Mouse (Mus musculus) lung, embryonic 15.5 days (tissue): ENCODE data around the gene Gm21885. TPM values are rescaled to one million over a fixed set of nuclear protein-coding genes. Genes with fewer than 3 reads are reported as not detected.
A peak's percentile ranks its signal among the peaks of the same experiment; 100 is the strongest.

Experiments used
- ATAC-seq: fragments of 200-750 bp; cut with Nextera tagmentation; 2 replicates; pipeline ENCODE4 v1.8.0; 2017; ENCODE audit warnings: moderate number of reproducible peaks, borderline replicate concordance; ENCODE audit not compliant: low FRiP score, low TSS enrichment; ENCODE audit errors: extremely low read depth
- H3K27ac ChIP-seq: fragments of 300-500 bp; sonication (generic); 2 replicates; pipeline ENCODE4 v1.5.1; 2015; ENCODE audit warnings: moderate library complexity, mild to moderate bottlenecking, inconsistent platforms
- H3K27me3 ChIP-seq: fragments of 300-500 bp; sonication (generic); 2 replicates; pipeline ENCODE4 v1.6.1; 2015; ENCODE audit warnings: inconsistent platforms
- H3K36me3 ChIP-seq: fragments of 300-500 bp; sonication (generic); 2 replicates; pipeline ENCODE4 v1.6.1; 2015; ENCODE audit warnings: inconsistent platforms
- H3K4me1 ChIP-seq: fragments of 300-500 bp; sonication (generic); 2 replicates; pipeline ENCODE4 v1.6.1; 2015; ENCODE audit warnings: inconsistent platforms
- H3K4me2 ChIP-seq: fragments of 300-500 bp; sonication (generic); 2 replicates; pipeline ENCODE4 v1.6.1; 2015; ENCODE audit warnings: inconsistent platforms, mild to moderate bottlenecking, moderate library complexity
- H3K4me3 ChIP-seq: fragments of 300-500 bp; sonication (generic); 2 replicates; pipeline ENCODE4 v1.5.1; 2015; ENCODE audit warnings: mild to moderate bottlenecking, inconsistent platforms
- H3K9ac ChIP-seq: fragments of 300-500 bp; sonication (generic); 2 replicates; pipeline ENCODE4 v1.6.1; 2015; ENCODE audit warnings: inconsistent platforms
- H3K9me3 ChIP-seq: fragments of 300-500 bp; sonication (generic); 2 replicates; pipeline ENCODE4 v1.6.1; 2016; ENCODE audit warnings: inconsistent platforms
- WGBS: fragments of 180-500 bp; shearing (Covaris S2); methylation state at CpG from one replicate; pipeline ENCODE4 v1.1.7; 2015; 5-methylcytosine and 5-hydroxymethylcytosine counted together
- polyA plus RNA-seq: library from polyadenylated mRNA; unstranded; fragments of >200 nt; fragmentation: Nextera tagmentation; extraction: Ambion mirVana; gene quantifications from 2 replicates; pipeline ENCODE4 v1.2.1, GENCODE M21; 2015

Gene Gm21885
- polyA plus RNA-seq, 1 experiment from 2014 or later: not detected

- no peak overlapping the region for H3K4me3 ChIP-seq
- no peaks in the 10 kb centered on the region for H3K27me3 ChIP-seq
- WGBS: 74% methylated on average over 9 of the region's 9 CpGs
- H3K9me3 ChIP-seq: no peaks in the 10 kb centered on the region
- H3K36me3 ChIP-seq: peaks cover 83% of the 10 kb centered on the region
- H3K27ac ChIP-seq: no peak overlapping the region
- no peaks in the 10 kb centered on the region for H3K4me1 ChIP-seq
- no peak overlapping the region for H3K4me2 ChIP-seq
- H3K9ac ChIP-seq: no peak overlapping the region
- ATAC-seq: no peak
Measured at GRCm38 (mm10) chr11:94294996-94295845, 13.5 kb downstream of the Gm21885 start.

- Histone ChIP-seq H3K4me3 (no peak overlapping the region), H3K4me2 (no peak overlapping the region), H3K36me3 (0 out of 2 replicates have a peak, but pooled peaks cover 3% of the 10 kb centered on the region), H3K9me3 (no peaks in the 10 kb centered on the region), H3K9ac (no peak overlapping the region), H3K27me3 (no peaks in the 10 kb centered on the region), H3K4me1 (peaks cover 39% of the 10 kb centered on the region), H3K27ac (no peak overlapping the region)
- ATAC-seq: no peak
- 78% methylated on average over 1 of the region's 1 CpGs for WGBS
Measured at GRCm38 (mm10) chr11:94312733-94313132, 31.1 kb downstream of the Gm21885 start.

DNA sequence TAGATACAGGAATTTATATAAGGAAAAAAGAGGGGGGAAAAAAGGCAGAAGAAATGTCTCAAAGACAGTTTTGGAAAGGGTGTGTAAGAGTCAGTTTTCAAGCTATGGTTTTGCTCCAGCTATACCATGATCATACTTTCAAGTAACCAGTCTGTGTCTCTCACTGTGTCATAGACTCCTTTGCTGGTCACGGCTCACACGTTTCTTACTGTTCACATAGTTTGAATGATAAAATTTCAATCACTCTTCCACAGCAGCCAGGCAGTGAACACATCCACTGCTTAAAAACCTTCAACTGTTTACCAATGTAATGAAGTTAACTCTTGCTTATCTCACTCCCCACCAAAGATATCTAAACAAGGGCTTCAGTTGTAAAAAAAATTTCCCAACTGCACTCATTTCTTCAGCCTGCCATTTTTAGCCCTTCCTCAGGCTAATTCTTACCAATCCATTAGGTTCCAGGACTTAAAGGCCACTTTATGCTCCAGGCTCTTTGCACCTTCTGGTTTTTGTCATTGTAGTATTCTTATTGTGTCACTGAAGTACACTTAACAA, 32.5 kb downstream of the Gm21885 start:
- Histone ChIP-seq H3K27ac (no peak overlapping the region), H3K9ac (no peak overlapping the region)
- WGBS: 49% methylated on average over 2 of the region's 2 CpGs

GRCm38 (mm10) chr11:94315308-94315707, 33.6 kb downstream of the Gm21885 start:
- 30% methylated on average over 1 of the region's 1 CpGs for WGBS
- H3K4me1 ChIP-seq: peaks cover 54% of the 10 kb centered on the region
- no peak overlapping the region for H3K9ac ChIP-seq

More for the DNA sequence above, 32.5 kb downstream of the Gm21885 start:
- ATAC-seq: no peak
- Histone ChIP-seq H3K4me1 (peaks cover 49% of the 10 kb centered on the region), H3K36me3 (peaks cover 6% of the 10 kb centered on the region), H3K4me2 (no peak overlapping the region), H3K9me3 (no peaks in the 10 kb centered on the region), H3K4me3 (no peak overlapping the region), H3K27me3 (no peaks in the 10 kb centered on the region)

DNA sequence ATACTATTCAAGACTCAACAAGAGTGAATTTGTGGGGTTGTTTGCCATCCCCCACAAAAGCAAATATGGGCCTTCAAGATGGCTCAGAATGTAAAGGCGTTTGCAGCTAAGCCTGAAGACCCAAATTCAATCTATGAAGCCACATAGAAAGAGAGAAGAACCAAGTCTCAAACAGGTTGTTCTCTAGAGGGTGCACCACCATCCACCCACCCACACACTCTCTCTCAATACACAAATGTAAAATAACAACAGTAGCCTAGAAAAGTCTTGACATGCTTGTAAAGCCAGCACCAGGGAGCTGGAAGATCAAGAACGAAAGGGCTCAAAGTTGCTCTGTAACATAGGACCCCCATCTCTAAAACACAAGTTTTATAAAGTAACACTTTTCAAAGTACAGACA, 34.9 kb downstream of the Gm21885 start:
- no peak overlapping the region for H3K4me3 ChIP-seq
- no peaks in the 10 kb centered on the region for H3K27me3 ChIP-seq
- H3K27ac ChIP-seq: no peak overlapping the region
- WGBS: 58% methylated on average over 2 of the region's 2 CpGs
- ATAC-seq: no peak
- H3K9ac ChIP-seq: no peak overlapping the region
- H3K4me2 ChIP-seq: no peak overlapping the region
- H3K4me1 ChIP-seq: peaks cover 58% of the 10 kb centered on the region
- peaks cover 10% of the 10 kb centered on the region for H3K36me3 ChIP-seq
- H3K9me3 ChIP-seq: no peaks in the 10 kb centered on the region

More at GRCm38 (mm10) chr11:94315308-94315707, 33.6 kb downstream of the Gm21885 start:
- no peak overlapping the region for H3K4me2 ChIP-seq
- no peak overlapping the region for H3K4me3 ChIP-seq
- H3K27ac ChIP-seq: no peak overlapping the region
- ATAC-seq: no peak
- H3K27me3 ChIP-seq: no peaks in the 10 kb centered on the region
- no peaks in the 10 kb centered on the region for H3K9me3 ChIP-seq
- H3K36me3 ChIP-seq: peaks cover 10% of the 10 kb centered on the region

DNA sequence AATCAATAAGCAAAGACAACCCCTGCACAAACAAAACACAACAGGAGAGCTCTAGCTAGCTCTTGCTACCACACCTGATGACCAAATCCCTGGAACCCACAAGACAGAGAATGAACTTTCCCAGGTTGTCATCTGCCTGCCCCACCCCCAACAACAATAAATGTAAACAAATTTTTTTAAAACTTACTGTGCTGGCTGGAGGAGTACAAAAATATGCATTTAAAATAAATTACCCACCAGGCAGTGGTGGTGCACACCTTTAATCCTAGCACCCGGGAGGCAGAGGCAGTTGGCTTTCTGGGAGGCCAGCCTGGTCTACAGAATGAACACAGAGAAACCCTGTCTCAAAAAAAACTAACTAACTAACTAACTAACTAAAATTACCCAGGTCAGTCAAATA, 35.3 kb downstream of the Gm21885 start:
- no peaks in the 10 kb centered on the region for H3K27me3 ChIP-seq
- H3K4me2 ChIP-seq: no peak overlapping the region
- peaks cover 10% of the 10 kb centered on the region for H3K36me3 ChIP-seq
- 60% methylated on average over 1 of the region's 1 CpGs for WGBS
- no peak overlapping the region for H3K4me3 ChIP-seq
- H3K27ac ChIP-seq: no peak overlapping the region
- ATAC-seq: no peak
- peaks cover 58% of the 10 kb centered on the region for H3K4me1 ChIP-seq
- no peaks in the 10 kb centered on the region for H3K9me3 ChIP-seq
- no peak overlapping the region for H3K9ac ChIP-seq

- Histone ChIP-seq H3K4me2 (no peak overlapping the region), H3K9ac (no peak overlapping the region)
- no peak for ATAC-seq
Measured at GRCm38 (mm10) chr11:94317515-94317914, 35.8 kb downstream of the Gm21885 start.

DNA sequence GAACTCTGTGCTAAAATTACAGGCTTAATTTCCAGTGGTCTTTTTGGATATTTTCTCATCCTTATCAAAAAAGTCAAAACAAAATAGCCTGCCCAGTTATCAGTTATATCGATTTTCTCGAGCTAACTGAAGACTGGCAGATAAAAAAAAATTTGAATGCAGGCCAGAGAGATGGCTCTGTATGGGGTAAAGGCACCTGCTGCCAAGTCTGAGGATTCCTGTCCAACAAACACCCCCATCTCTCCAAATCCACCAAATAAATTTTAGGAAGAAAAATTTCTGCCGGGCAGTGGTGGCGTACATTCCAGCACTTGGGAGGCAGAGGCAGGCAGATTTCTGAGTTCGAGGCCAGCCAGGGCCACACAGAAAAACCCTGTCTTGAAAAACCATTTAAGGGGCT, 36.4 kb downstream of the Gm21885 start:
- Histone ChIP-seq H3K4me3 (no peak overlapping the region), H3K27ac (no peak overlapping the region), H3K27me3 (no peaks in the 10 kb centered on the region), H3K9me3 (no peaks in the 10 kb centered on the region), H3K4me2 (no peak overlapping the region), H3K36me3 (peaks cover 10% of the 10 kb centered on the region), H3K9ac (no peak overlapping the region), H3K4me1 (peaks cover 66% of the 10 kb centered on the region)
- WGBS: 74% methylated on average over 5 of the region's 5 CpGs
- ATAC-seq: no peak

More at GRCm38 (mm10) chr11:94317515-94317914, 35.8 kb downstream of the Gm21885 start:
- Histone ChIP-seq H3K27me3 (no peaks in the 10 kb centered on the region), H3K27ac (no peak overlapping the region), H3K36me3 (peaks cover 10% of the 10 kb centered on the region), H3K4me3 (no peak overlapping the region), H3K9me3 (no peaks in the 10 kb centered on the region), H3K4me1 (peaks cover 61% of the 10 kb centered on the region)
- WGBS: 52% methylated on average over 4 of the region's 4 CpGs

DNA sequence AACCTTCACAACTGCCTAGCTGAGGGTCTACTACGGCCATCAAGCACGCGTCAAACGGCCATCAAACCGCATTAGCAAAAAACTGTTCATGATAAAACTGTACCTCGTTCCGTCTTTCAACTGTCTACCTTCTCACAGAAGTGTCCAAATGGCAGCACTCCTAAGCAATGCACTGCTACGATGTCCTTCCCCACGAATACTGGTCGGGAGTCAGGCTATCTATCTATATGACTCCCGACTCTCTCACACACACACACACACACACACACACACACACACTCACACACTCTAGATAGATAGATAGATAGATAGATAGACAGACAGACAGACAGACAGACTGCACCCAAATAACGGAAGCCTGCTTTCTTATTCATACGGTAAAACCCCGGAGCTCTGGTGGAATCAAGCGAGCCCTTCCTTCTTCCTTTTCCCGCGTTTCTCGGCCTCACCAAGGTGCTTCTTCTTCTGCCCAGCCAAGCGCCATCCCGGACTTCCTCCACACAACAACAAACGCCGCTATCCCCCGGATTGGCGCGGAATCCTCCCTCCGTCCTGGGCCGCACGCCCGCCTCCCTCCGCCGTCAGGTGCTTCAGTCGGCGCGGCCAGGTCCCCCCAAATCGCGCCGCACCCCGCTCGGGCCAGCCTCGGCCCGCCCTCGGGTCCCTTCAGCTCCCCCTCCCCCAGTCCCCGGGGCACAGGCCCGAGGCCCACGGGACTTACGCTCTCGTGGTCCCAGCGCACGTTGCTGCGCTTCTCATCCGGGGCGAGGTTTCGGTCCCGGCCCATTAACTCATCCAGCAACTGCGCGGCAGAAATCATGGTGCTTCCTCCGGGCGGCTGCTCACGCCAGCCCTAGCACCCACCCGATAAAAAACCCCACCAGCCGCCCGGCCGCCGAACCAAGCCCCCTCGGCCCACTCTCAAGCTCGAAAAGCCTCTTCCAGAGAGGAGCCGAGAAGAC, 39.6 kb downstream of the Gm21885 start:
- H3K36me3 ChIP-seq: peaks cover 10% of the 10 kb centered on the region
- no peaks in the 10 kb centered on the region for H3K27me3 ChIP-seq
- under 1% methylated on average over 67 of the region's 67 CpGs for WGBS
- no peaks in the 10 kb centered on the region for H3K9me3 ChIP-seq
- peak; percentile 74 for ATAC-seq
- peak overlapping the region; percentile 96 for H3K4me3 ChIP-seq
- peak overlapping the region; percentile 72 for H3K4me2 ChIP-seq
- H3K9ac ChIP-seq: peak overlapping the region; percentile 100
- peaks cover 41% of the 10 kb centered on the region for H3K4me1 ChIP-seq
- peak overlapping the region; percentile 93 for H3K27ac ChIP-seq

- Histone ChIP-seq H3K36me3 (peaks cover 10% of the 10 kb centered on the region), H3K27ac (peak within 1 kb of the TSS; percentile 93), H3K9ac (peak within 1 kb of the TSS; percentile 100), H3K4me3 (peak within 1 kb of the TSS; percentile 96), H3K9me3 (no peaks in the 10 kb centered on the region), H3K4me1 (peaks cover 41% of the 10 kb centered on the region), H3K4me2 (peak within 1 kb of the TSS; percentile 72), H3K27me3 (no peaks in the 10 kb centered on the region)
- WGBS: 1% methylated on average over 36 of the region's 36 CpGs
- ATAC-seq: peak; percentile 97
Measured at GRCm38 (mm10) chr11:94321931-94322400, 40.3 kb downstream of the Gm21885 start, which contains the start of gene Luc7l3. Luc7l3 (minus strand) TSS chr11:94321988.

DNA sequence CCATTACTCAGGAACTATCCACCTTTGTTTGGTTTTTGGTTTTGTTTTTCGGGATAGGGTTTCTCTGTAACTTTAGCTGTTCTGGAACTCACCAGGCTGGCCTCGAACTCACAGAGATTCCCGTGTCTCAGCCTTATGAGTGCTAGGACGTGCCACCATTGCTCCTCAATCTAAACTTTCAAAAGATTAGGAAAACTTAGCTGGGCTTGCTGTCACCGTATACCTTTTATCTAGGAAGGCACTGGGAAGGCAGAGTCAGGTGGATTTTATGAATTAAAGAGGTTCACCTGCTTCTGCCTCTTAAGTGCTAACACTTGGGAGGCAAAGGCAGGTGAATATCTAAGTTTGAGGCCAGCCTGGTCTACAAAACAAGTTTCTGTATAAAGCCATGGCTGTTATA, 41.0 kb downstream of the Gm21885 start:
- H3K4me2 ChIP-seq: peak overlapping the region; percentile 64
- H3K9me3 ChIP-seq: no peaks in the 10 kb centered on the region
- no peaks in the 10 kb centered on the region for H3K27me3 ChIP-seq
- H3K9ac ChIP-seq: peak overlapping the region; percentile 100
- WGBS: 30% methylated on average over 5 of the region's 5 CpGs
- no peak for ATAC-seq
- peak overlapping the region; percentile 93 for H3K27ac ChIP-seq
- H3K4me1 ChIP-seq: peaks cover 36% of the 10 kb centered on the region
- peaks cover 10% of the 10 kb centered on the region for H3K36me3 ChIP-seq
- H3K4me3 ChIP-seq: peak overlapping the region; percentile 96
